Mouse (Mus musculus) testis, adult 2 months (tissue): ENCODE measurements around the gene Scaper. TPM values are rescaled to one million over a fixed set of nuclear protein-coding genes. Genes with fewer than 3 reads are reported as not detected.

ENCODE experiments used
- H3K27ac ChIP-seq: fragments of 200-500 bp; 2 replicates; pipeline ENCODE4 v1.5.1; 2012; ENCODE audit warnings: low read depth, low read length; ENCODE audit not compliant: control insufficient read depth, insufficient read depth
- H3K27me3 ChIP-seq: fragments of 200-500 bp; 2 replicates; pipeline ENCODE4 v1.6.1; 2012; ENCODE audit warnings: mild to moderate bottlenecking, low read length, moderate library complexity; ENCODE audit not compliant: control insufficient read depth, insufficient read depth
- H3K36me3 ChIP-seq: fragments of 200-500 bp; 2 replicates; pipeline ENCODE4 v1.6.1; 2012; ENCODE audit warnings: mild to moderate bottlenecking, low read length; ENCODE audit not compliant: control insufficient read depth, insufficient read depth
- H3K4me1 ChIP-seq: fragments of 200-500 bp; 2 replicates; pipeline ENCODE4 v1.6.1; 2012; ENCODE audit warnings: low read length; ENCODE audit not compliant: control insufficient read depth, insufficient read depth
- H3K4me3 ChIP-seq: fragments of 200-500 bp; 2 replicates; pipeline ENCODE4 v1.5.1; 2012; ENCODE audit warnings: low read depth, mild to moderate bottlenecking, low read length, moderate library complexity, mixed read lengths; ENCODE audit not compliant: control insufficient read depth
- CTCF ChIP-seq: fragments of 200-500 bp; IDR thresholded peaks from 2 replicates; pipeline ENCODE4 v1.5.1; 2012; ENCODE audit warnings: low read depth, mild to moderate bottlenecking, inconsistent platforms, low read length, moderate library complexity; ENCODE audit not compliant: control insufficient read depth, insufficient read depth, insufficient replicate concordance
- POLR2A ChIP-seq: fragments of 200-500 bp; IDR thresholded peaks from 2 replicates; pipeline ENCODE4 v1.6.1; 2012; ENCODE audit warnings: low read depth, mild to moderate bottlenecking, inconsistent platforms, low read length, moderate library complexity; ENCODE audit not compliant: control insufficient read depth
- polyA plus RNA-seq: library from polyadenylated mRNA; depleted of rRNA; stranded (reverse); fragments of >200 nt; gene quantifications from 2 replicates; pipeline ENCODE4 v1.2.3, GENCODE M21; 2012

The Scaper gene
- polyA plus RNA-seq, 1 experiment, result 19.9 TPM

- no peak for TF ChIP-seq POLR2A
- Histone ChIP-seq H3K4me1 (no peaks in the 10 kb centered on the region), H3K36me3 (peaks cover 1% of the 10 kb centered on the region; the same call in 1 of the 2 replicates), H3K27me3 (no peaks in the 10 kb centered on the region), H3K4me3 (no peak overlapping the region), H3K27ac (no peak overlapping the region)
Observed at GRCm38 (mm10) chr9:55916751-55917150, 21.2 kb downstream of the Scaper start.

- H3K4me3 ChIP-seq, result no peak overlapping the region
- no peak for TF ChIP-seq CTCF
- TF ChIP-seq POLR2A, result no peak
Observed at GRCm38 (mm10) chr9:55911481-55911880, 26.4 kb downstream of the Scaper start.

GRCm38 (mm10) chr9:55902964-55903363, 35.0 kb downstream of the Scaper start:
- Histone ChIP-seq H3K36me3 (no peaks in the 10 kb centered on the region), H3K27me3 (no peaks in the 10 kb centered on the region), H3K4me3 (no peak overlapping the region), H3K27ac (no peak overlapping the region), H3K4me1 (no peaks in the 10 kb centered on the region)
- no peak for TF ChIP-seq POLR2A
- no peak for TF ChIP-seq CTCF

More at GRCm38 (mm10) chr9:55911481-55911880, 26.4 kb downstream of the Scaper start:
- Histone ChIP-seq H3K36me3 (no peaks in the 10 kb centered on the region), H3K27ac (no peak overlapping the region), H3K27me3 (no peaks in the 10 kb centered on the region), H3K4me1 (no peaks in the 10 kb centered on the region)

GRCm38 (mm10) chr9:55901588-55901987, 36.3 kb downstream of the Scaper start:
- no peak overlapping the region for H3K4me3 ChIP-seq
- TF ChIP-seq CTCF (no peak), POLR2A (no peak)
- no peaks in the 10 kb centered on the region for H3K36me3 ChIP-seq
- no peaks in the 10 kb centered on the region for H3K27me3 ChIP-seq
- H3K27ac ChIP-seq, result no peak overlapping the region
- no peaks in the 10 kb centered on the region for H3K4me1 ChIP-seq

- Histone ChIP-seq H3K4me1 (no peaks in the 10 kb centered on the region), H3K27me3 (no peaks in the 10 kb centered on the region), H3K27ac (no peak overlapping the region), H3K4me3 (no peak overlapping the region), H3K36me3 (no peaks in the 10 kb centered on the region)
- TF ChIP-seq POLR2A (no peak), CTCF (no peak)
Observed at GRCm38 (mm10) chr9:55900531-55900930, 37.4 kb downstream of the Scaper start.

- no peaks in the 10 kb centered on the region for H3K4me1 ChIP-seq
Observed at GRCm38 (mm10) chr9:55878066-55878465, 59.9 kb downstream of the Scaper start.

GRCm38 (mm10) chr9:55789442-55789841, 148.5 kb downstream of the Scaper start:
- TF ChIP-seq POLR2A (no peak), CTCF (no peak)
- Histone ChIP-seq H3K27ac (no peak overlapping the region), H3K36me3 (no peaks in the 10 kb centered on the region), H3K27me3 (no peaks in the 10 kb centered on the region), H3K4me1 (no peaks in the 10 kb centered on the region), H3K4me3 (no peak overlapping the region)

More at GRCm38 (mm10) chr9:55878066-55878465, 59.9 kb downstream of the Scaper start:
- H3K4me3 ChIP-seq, result no peak overlapping the region
- H3K27me3 ChIP-seq, result no peaks in the 10 kb centered on the region
- TF ChIP-seq POLR2A (no peak), CTCF (no peak)
- no peaks in the 10 kb centered on the region for H3K36me3 ChIP-seq
- H3K27ac ChIP-seq, result no peak overlapping the region

GRCm38 (mm10) chr9:55712016-55712415, 225.9 kb downstream of the Scaper start:
- H3K4me1 ChIP-seq, result no peaks in the 10 kb centered on the region
- H3K27ac ChIP-seq, result no peak overlapping the region
- TF ChIP-seq CTCF (no peak), POLR2A (no peak)

More at GRCm38 (mm10) chr9:55712016-55712415, 225.9 kb downstream of the Scaper start:
- Histone ChIP-seq H3K4me3 (no peak overlapping the region), H3K36me3 (no peaks in the 10 kb centered on the region), H3K27me3 (no peaks in the 10 kb centered on the region)
